Mouse (Mus musculus) retina, postnatal 1 day (tissue): ENCODE results near the gene Vmn1r55.
"Not testable (repeated sequence)": the region's sequence is repeated elsewhere in the genome, so short reads cannot be mapped to it uniquely, and the experiment has no call there.

Experiments used
- DNase-seq: peaks from one replicate; pipeline ENCODE4 v3.0.0-alpha.2; 2012

Gene Vmn1r55

DNA sequence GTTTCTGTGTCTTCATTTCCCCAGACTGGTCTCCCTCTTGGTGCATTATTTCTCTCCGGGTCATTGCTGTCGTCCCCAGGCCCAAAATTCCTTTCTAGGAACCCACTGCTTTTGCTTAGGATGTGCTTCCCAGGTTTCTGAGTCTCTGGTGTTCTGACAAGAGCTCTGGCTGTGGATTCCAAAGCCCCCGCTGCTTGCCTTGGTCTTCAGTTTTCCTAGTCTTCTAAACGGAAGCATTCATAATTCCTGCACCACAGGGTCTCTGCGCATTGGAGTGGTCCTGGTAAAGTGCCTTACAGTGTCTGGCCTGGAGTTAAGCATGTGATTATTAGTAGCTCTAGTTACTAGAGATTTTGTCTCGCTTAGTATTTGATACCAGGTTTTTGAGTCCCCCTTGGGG lies 68.7 kb downstream of the Vmn1r55 start:
- no peak for DNase-seq

DNA sequence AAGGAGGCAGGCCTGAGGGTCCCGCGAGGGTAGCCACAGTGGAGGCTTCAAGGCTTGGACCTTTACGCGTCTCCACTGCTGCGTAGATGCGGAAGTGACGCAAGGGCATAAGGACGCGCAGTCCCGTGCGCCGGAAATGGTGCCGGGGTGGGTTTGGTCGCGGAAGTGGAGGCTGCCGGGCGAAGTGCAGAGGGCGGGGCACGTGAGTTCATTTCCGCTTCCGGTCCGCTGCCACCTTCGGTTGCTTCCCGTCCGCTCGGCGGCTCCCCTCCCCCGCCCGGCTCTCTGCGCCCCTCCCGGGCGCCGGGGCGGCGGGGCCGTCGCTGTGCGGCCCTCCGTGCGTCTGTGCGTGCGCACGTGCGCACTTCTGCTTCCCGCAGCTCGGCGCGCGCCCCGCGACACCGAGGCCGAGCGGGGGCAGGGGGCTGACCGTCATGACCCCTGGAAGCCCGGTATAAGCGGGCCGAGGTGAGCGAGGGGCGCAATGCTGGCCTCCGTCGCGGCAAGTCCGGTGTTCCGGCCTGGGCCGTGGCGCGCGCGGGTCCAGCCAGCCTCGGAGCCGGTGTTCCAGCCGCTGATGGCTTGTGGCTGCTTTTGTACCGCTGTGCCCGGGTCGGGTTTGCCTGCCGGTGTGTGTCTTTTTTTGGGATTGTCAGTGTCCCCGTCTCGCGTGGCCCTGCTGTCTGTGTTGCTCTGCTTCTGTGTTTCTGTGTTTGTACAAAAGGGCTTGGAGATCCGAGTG lies 69.3 kb downstream of the Vmn1r55 start, which contains the start of gene Epn1:
Gene Epn1 (plus strand): TSS at position 226 of the 742 bp plus-strand sequence.
- peak; percentile 98 for DNase-seq

DNA sequence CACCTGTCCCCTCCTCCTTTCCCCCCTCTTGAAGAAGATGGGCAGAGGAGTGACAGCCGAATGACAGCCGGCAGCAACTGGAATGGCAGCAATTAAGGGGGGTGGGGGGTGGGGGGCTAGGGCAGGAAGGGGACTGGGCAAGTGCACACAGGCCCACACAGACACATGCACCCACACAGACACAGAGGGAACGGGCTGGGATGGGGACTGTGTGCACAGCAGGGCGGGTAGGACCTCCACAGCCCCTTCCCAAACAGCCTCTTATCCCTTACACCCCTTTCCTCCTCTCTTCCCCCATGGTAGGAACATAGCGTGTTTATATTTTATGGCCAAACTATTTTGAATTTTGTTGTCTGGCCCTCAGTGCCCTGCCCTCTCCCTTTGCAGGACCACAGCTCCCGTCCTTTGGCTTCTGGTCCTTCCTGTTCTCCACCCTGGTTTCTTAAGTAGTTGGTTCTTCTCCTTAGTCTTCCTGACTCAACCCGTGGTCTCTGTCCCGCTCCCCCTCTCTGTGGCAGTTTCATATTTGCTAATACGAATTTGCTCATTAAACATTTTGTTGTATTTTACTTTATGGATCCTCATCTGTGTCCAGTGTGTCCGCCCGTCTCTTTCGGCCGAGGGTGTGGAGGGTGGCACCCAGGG lies 70.0 kb downstream of the Vmn1r55 start:
- not testable (repeated sequence) for DNase-seq
